Mouse (Mus musculus): ENCODE results near the gene Eif4enif1. TPM values are rescaled to one million over a fixed set of nuclear protein-coding genes. Genes with fewer than 3 reads are reported as not detected.
"Not testable (repeated sequence)": the region's sequence is repeated elsewhere in the genome, so short reads cannot be mapped to it uniquely, and the experiment has no call there.

Gene Eif4enif1
- 10 to 100 TPM; 47.9 to 55.2 TPM for total RNA-seq (2021)
- long read RNA-seq, experiment 1, partial matches to known transcripts, result 4 of 10 reads
- long read RNA-seq, experiment 1, other reads (novel, unspliced or antisense), result 6 of 10 reads
- long read RNA-seq, experiment 2, partial matches to known transcripts, result 2 of 8 reads
- long read RNA-seq, experiment 2, other reads (novel, unspliced or antisense), result 5 of 8 reads

GRCm38 (mm10) chr11:3202231-3202701, at the start of gene Eif4enif1:
Gene Eif4enif1 (plus strand): TSS chr11:3202392.
- peak; percentile 90 to 92 for DNase-seq

GRCm38 (mm10) chr11:3153666-3154397, 48.4 kb upstream of the Eif4enif1 start:
- peak; percentile 23 to 24 for DNase-seq

GRCm38 (mm10) chr11:3156991-3157390, 45.2 kb upstream of the Eif4enif1 start:
- not testable (repeated sequence) for DNase-seq

GRCm38 (mm10) chr11:3157996-3158395, 44.2 kb upstream of the Eif4enif1 start:
- DNase-seq, result not testable (repeated sequence)

GRCm38 (mm10) chr11:3158800-3159199, 43.4 kb upstream of the Eif4enif1 start:
- not testable (repeated sequence) for DNase-seq

GRCm38 (mm10) chr11:3161370-3161769, 40.8 kb upstream of the Eif4enif1 start:
- DNase-seq, result not testable (repeated sequence)

GRCm38 (mm10) chr11:3162236-3162897, 39.8 kb upstream of the Eif4enif1 start:
- DNase-seq, result peak in 1 of 2 experiments; percentile 36

- not testable (repeated sequence) for DNase-seq
These were observed 39.1 kb upstream of the Eif4enif1 start for GRCm38 (mm10) chr11:3163122-3163521.

GRCm38 (mm10) chr11:3163661-3164060, 38.5 kb upstream of the Eif4enif1 start:
- not testable (repeated sequence) for DNase-seq

GRCm38 (mm10) chr11:3165210-3165782, 36.9 kb upstream of the Eif4enif1 start:
- DNase-seq, result not testable (repeated sequence)

- not testable (repeated sequence) for DNase-seq
These were observed 35.9 kb upstream of the Eif4enif1 start for GRCm38 (mm10) chr11:3166321-3166720.

- not testable (repeated sequence) for DNase-seq
These were observed 35.1 kb upstream of the Eif4enif1 start for GRCm38 (mm10) chr11:3167129-3167528.

GRCm38 (mm10) chr11:3167571-3168001, 34.6 kb upstream of the Eif4enif1 start:
- not testable (repeated sequence) for DNase-seq

GRCm38 (mm10) chr11:3169042-3169441, 33.1 kb upstream of the Eif4enif1 start:
- DNase-seq, result not testable (repeated sequence)

- not testable (repeated sequence) for DNase-seq
These were observed 30.3 kb upstream of the Eif4enif1 start for GRCm38 (mm10) chr11:3171931-3172330.

GRCm38 (mm10) chr11:3172526-3172925, 29.7 kb upstream of the Eif4enif1 start:
- DNase-seq, result not testable (repeated sequence)

GRCm38 (mm10) chr11:3173425-3174318, 28.5 kb upstream of the Eif4enif1 start:
- peak; percentile 37 to 39 for DNase-seq

- DNase-seq, result peak in 1 of 2 experiments; percentile 23
These were observed 23.0 kb upstream of the Eif4enif1 start for GRCm38 (mm10) chr11:3178968-3179725.

- not testable (repeated sequence) for DNase-seq
These were observed 22.5 kb upstream of the Eif4enif1 start for GRCm38 (mm10) chr11:3179726-3180092.

GRCm38 (mm10) chr11:3180510-3181160, 21.6 kb upstream of the Eif4enif1 start:
- DNase-seq, result not testable (repeated sequence)

Data from adrenal gland, postnatal 36 days (tissue).